Mouse (Mus musculus) 3T3-L1 (cell line): ENCODE results near the gene Wbp2nl.

Experiments
- DNase-seq: peaks from one replicate; pipeline ENCODE4 v3.0.0-alpha.2; 2015; ENCODE audit warnings: low read depth, low spot score

Wbp2nl gene

DNA sequence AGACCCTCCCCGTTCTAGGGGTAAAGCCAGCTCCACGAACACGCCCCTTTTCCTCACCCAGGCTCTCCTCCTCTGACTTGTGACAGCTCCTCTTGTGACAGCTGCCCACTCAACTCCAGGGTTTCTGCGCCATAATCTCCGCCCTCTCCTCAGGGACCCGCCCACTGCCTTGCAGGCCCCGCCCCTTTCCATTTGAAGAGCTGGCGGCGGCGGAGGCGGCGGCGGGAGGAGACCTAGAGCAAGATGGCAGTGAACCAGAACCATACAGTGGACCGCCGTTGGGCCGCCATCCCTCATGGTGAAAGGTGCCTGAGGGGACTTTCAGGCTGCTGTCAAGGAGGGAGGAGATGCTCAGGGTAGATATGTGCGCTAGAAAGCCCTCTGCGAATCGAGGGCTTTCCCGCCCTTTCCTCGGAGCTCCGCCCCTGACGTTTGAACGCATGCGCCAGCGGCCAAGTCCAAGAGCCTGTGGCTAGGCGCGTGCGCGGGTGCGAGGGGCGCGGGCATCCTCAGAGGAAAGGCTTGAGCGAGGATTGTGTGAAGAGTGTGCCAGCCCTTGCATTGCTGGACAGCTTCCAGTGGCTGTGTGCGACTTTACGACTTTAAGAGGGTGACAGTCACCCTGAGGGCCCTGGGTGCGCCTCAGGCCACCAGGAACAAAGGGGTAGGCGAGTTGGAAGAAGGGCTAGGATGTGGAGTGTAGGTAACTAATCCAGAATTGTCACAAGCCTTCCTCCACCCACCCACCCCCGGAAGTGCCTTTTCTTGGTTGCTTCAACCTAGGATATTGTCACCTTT is at the start of gene Wbp2nl:
Gene Wbp2nl (plus strand): TSS at position 191 of the 798 bp plus-strand sequence.
- no peak for DNase-seq

DNA sequence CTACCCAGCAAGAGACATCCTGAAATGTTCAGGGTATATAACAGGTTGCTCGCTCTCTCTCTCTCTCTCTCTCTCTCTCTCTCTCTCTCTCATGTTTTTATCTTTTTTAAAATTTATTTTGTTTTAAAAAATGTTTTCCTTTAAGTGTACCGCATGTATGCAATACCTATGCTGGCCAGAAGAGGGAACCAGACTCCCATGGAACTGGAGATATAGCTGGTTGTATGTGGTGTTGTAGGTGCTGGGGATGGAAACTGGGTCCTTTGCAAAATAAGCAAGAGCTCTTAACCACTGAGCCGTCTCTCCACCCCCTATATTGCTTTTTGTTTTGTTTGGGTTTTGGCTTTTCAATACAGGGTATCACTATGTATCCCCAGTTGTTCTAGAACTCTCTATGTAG is 47.2 kb upstream of the Wbp2nl start:
- no peak for DNase-seq

DNA sequence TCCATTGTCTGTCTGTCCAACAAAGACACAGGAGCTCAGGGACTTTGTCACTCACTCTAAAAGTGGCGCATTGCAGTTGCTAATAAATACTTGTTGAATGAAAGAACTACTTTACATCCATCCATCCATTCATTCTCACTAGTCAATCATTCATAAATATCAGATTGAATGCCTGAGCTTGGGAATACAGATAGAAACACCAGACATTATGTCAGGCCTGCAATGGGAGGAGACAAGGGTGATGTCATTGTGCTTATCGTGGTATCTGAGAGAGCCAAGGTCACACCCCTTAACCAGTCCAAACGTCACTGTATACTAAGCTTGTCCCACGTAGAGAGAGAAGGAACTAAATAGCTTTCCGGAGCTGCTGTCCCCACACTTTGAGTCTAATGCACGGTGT is 46.7 kb upstream of the Wbp2nl start, which contains the start of gene 1500009C09Rik:
Gene 1500009C09Rik (plus strand): TSS at position 301 of the 400 bp plus-strand sequence.
- no peak for DNase-seq

DNA sequence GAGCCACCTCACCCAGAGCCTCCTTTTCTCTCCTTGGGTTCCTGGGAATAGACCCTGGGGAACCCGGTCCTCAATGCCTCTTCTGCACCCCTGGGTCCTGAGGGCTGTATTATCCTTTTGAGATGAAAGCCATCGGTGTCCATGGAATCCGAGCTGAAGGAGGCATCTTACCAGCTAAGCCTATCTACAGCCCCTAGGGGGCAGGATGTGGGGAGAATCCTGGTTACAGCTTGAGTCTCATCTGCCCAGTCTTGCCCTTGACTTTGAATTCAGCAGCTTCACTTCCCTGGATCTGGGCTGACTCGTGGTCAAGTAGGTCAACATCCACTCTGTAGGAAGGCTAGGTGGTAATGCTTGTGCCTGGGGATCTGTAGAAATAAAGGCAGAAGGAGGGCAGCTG is 43.5 kb upstream of the Wbp2nl start:
- no peak for DNase-seq

DNA sequence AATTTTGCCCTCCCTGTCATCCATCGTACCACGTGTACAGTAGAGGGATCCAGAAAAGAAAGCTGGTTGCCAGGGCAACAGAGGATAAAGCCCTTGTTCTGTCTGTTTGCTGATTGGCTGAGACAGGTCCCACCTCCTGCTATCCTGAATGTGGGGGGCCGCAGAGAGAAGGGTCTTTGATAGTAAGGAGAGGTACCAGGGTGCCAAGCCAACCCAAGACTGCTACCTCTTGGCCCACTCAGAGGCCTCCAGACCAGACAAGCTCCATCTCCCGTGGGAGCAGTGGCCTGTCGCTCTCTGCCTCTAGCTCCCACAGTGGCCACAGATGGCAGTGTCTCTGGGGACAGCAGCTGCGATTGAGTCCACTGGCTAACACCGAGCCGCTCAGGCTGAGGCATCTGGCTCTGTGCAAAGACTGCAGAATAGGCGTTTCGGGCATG is 42.8 kb upstream of the Wbp2nl start:
- no peak for DNase-seq

DNA sequence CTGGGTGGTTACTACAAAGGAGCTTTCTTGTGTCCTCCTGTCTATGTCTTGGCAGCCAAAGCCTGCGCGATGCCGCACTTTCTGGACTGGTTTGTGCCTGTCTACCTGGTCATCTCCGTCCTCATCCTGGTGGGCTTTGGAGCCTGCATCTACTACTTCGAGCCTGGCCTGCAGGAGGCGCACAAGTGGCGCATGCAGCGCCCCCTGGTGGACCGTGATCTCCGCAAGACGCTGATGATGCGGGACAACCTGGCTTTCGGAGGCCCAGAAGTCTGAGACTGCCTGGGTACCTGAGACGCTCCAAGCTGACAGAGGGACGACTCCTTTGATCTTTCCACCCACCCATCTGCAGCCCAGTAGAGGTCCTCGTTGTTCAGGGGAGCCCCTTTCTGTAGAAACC is 39.2 kb upstream of the Wbp2nl start:
- DNase-seq, result peak; percentile 27

DNA sequence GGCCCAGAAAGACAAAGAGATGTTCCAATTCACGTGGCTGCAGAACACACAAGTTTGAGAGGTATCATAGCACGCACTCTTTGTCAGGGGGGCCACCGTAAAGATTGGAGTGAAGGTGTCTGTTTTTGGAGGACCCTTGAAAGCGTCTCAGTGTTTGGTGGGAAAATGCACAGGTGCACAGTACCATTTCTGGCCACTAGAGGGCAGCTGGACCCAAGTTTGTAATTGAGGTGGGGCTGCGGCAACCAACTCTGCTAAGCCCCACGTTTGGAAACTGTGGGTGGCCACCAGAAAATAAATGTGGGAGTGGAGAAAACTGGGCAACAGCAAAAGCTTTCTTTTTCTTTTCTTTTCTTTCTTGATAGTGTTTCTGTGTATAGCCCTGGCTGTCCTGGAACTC is 32.4 kb upstream of the Wbp2nl start:
- DNase-seq, result peak; percentile 42

DNA sequence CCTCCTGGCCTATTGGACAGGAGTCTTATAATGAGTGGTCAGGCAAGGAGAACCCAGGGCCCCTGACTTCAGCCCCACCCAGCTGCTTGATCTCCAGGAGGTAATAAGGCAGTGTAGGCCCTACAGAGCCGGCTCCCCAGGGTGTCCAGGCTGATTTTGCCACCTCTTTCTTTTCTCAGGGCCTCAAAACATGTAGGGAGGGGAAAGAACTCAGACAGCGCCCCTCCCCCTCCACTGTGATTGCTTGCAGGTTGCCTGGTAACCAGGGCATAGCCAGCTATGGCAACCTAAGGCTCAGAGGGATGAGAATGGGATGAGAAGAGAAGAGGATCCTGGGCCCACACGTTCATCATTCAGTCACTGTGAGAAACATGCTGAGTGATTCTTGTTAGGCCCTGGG is 30.6 kb upstream of the Wbp2nl start:
- no peak for DNase-seq

DNA sequence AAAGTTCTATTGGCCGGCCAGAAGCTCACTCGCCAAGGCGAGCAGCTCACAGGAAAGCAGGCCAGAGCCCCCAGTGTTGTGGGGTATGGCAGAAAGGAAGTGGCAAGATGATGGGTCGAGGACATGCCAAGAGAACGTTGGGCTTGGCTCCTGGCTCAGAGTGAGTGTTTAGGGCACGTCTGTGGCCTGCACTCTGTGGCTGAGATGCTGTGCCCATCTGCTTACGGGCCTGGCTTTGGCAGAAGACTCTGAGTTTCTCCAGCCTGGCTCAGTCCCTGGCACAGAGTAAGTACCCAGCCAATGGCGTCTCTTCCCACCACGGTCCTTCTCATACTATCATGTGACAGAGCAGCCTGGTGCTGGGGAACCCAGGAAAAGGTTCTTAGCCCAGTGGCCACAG is 30.0 kb upstream of the Wbp2nl start:
- DNase-seq, result no peak

DNA sequence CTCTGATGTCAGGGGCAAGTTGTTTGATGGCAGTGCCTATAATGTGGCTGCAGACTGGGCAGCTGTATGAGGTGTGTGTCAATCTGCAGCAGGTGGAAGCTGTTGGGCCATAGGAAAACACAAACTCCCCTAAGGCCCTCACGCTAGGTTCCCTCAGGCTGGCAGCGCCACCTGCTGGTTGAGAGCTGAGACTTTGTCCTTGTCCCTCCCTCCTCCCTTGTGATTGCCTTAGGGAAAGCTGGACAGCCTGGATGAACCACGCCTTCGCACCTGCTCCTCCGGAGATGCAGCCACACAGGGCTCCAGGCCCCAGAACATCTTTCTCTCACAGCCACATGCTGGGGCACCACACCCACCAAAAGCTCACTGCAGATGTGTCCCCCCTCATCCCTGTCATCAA is 27.6 kb upstream of the Wbp2nl start:
- peak; percentile 74 for DNase-seq

DNA sequence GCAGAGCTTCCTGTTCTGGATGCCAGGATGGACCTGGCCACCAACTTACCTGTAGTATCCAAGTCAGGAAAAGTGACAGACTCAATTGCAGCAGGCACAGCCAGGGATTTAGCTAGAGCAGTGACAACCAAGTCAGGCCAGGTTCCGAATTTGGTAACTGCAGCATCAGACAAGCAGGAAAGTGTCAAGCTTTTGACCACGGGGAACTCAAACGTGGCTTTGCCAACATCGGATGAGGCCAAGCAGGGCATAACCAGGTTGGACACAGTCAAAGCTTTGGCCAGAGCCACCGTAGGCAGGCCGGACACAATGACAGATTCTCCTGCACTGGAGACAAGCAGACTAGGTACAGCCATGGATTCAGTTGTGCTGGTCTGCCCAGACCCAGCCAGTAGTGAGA is 26.5 kb upstream of the Wbp2nl start:
- no peak for DNase-seq

DNA sequence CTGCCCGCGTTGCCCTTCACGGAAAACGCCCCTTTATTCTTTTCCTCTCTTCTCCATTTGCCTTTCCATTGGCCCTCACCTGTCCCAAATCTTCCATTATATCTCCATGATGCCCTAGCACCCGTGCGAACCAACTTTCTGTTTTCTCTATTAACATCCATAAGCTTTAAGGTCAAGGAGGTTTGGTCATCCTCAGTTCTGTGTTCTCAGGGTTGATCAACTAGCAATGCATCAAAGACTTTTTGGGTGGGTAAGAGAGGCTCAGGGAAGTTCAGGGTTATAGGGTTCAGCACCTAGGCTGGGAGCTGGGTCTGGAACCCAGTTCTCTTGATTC is 24.2 kb upstream of the Wbp2nl start, which contains the start of gene Sept3:
Gene Sept3 (plus strand): TSS at position 301 of the 334 bp plus-strand sequence.
- DNase-seq, result no peak

DNA sequence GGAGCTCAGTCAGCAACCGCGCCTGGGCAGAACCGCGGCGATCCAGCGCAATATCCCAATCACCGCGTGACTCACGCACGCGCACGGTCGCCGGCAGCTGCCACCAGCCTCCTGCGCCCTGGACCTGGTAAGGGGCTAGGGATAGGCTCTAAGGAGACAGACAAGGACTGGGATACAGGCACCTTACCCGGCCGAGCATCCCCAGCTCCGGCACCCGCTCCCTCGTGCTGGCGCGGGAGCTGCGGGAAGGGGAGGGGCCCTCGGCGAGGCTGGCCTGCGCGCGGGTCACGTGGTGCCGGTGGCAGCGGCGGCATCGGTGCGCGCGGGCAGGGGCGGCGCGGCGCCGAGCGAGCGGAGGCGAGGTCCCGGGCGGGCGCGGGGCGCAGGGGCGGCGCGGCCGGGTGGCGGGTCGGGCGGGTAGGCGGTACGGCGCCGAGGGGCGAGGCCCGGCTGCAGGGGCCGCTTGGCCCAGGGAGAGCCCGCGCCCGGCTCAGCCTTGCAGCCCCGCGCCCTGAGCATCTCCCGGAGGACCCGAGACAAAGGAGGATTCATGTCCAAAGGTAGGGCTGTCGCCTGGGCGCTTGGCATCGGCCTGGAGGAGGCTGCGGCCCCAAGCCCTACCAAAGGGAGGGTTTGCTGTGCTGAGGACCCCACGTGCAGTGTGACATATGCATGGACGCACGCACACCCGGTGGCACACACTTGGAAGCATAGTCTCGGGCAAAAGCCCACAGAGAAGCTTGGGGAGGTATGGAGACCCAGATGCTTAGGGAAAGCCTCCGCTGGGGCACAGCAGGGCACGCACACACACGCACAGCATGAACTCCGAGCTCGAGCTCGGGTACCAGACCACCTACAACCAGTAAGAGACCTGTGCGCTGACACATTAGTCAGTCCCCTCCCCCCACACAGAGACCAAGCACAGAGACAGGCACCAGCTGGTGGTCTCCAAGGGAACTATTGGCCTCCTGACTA is 23.5 kb upstream of the Wbp2nl start:
- no peak for DNase-seq

DNA sequence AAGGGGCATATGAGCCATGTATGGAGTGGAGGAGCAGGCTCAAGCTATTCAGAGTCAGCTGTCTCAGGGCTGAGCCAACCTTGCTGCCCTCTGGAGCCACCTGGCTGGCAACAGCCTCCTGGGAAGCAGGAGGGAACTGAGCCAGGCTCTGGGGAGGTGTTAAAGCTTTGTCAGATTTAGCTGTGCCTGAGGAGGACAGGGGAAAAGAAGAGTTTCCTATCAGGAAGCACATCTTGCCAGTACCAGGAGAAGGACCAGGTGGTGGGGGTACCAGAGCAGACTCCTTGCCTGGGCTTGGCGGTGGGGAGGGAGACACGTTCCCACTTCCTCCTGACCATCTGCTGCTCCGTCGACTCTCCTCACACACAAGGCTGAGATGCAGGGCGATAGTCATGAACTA is 21.2 kb upstream of the Wbp2nl start:
- DNase-seq, result no peak

DNA sequence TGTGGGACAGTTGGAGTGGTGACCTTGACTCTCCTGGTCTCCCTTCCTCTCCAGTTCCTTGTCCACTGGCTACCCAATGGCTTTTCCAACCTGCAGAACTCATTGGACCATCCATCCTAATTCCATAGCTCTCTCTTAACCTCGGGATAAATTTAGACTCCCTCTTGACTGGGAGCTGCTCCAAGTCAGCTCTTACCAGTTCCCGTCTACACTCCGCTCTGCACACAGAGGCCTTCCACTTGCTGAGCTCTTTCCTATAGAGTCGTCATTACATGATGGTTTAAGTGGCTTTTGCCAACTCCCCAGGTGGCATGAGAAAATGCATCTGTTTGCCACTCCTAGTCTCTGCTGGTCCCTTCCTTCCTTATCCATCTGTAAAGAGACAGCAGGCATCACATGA is 18.1 kb upstream of the Wbp2nl start:
- DNase-seq, result no peak

DNA sequence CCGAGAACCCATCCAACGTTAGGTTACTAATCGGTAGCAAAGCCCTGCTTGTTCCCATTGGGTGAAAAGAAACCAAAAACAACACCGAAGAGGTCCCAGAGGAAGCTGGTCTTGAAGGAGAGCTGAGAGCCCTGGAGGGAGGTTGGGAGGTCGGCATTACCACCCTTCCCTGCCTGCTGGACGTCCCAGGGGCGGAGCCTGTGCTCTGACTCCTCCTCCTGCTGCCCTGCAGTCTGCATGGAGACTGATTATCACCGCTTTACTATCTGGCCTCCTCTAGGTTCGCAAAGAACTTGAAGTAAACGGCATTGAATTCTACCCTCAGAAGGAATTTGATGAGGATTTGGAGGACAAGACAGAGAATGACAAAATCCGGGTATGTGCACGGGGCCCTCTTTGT is 12.6 kb upstream of the Wbp2nl start:
- no peak for DNase-seq

DNA sequence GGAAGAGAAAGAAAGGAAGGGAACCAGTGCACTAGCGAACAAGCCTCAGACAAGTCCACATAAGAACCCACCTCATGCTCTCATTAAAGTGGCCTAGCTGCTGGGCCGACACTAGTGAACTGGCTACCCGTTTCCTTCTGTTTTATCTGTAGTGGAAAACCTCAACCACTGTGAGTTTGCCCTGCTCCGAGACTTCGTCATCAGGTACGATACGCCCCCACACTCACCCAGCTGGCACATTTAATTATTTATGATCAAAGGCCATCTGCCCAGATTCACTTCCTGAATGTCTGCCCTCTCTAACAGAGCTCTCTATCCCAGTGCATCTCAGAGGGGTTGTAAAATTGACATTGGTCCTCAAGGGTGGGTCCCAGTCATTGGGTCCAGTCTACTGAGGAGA is 8.5 kb upstream of the Wbp2nl start:
- DNase-seq, result no peak

DNA sequence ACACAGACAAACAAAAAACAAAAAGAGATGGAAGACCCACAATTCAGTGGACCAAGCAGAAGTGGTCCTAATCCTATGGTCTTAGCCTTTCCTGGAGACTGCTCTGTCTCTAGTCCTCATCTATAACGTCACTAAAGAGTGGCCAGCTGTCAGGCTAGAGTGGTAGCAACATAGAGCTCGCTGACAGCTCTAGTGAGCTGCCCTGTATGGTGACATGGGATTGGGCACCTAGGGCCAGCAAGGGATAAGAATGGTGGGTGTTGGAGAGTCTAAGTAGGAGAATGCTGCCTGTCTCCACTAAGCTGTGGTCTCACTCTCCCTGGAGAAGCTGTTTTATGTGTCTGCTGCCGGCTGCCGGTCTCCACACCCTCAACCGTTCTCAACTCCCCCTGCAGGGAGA is 5.9 kb upstream of the Wbp2nl start:
- DNase-seq, result no peak

DNA sequence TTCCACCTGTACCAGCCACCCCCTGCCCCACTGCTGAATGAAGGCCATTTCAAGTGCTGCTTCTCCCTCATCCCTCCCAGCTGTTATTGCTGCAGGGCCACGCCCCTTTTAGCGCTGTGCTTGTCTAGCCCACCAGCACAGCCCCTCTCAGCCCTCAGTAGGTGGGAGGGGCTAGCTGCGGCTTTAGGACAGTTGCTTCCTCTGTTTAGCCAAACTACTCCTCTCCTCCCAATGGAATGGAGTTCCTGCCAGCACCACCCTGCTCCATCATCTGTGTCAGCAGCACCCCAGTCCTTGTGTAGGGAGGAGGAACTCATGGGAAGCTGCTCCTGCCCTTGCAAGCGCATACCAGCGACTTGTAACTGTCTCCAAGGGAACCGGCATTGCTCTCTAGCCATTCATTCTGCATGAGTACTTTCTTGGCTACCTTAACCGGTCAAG is 5.5 kb upstream of the Wbp2nl start:
- no peak for DNase-seq

DNA sequence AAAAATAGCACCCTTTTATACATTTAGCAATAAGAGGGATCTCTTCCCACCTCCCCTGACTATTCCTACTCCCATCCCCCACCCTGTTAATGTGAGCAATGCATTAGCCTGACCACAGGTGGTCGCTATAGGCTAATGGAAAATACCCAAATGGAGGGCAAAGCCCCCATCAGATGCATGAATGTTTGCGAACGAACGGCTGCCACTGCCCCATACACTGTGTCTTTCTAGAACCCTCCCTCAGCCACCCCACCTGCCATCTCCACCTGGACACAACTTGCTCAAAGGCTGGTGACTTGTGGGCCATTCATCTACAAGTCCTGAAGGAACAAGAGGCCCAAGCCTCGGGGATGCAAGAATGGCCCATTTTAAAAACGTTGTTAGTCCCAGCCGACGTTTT is 4.7 kb upstream of the Wbp2nl start:
- no peak for DNase-seq

DNA sequence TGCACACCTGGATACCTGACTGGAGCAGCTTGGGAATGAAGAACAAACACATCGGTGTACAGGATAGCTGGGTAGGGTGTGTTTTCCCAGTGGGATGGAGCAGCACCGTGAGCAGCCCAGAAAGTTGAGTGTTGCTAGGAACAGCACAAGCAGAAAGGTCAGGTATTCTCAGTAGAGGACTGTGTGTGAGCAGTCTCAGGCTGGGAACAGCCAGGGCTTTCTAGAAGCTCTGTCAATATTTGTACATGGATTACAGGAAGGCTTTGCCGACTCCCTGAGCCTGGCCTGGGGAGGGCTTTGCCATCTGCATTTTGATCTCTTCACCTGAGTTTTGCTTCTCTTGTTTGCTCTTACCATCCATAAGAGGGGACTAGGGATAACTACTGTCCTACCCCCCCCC is 8.4 kb downstream of the Wbp2nl start:
- no peak for DNase-seq

DNA sequence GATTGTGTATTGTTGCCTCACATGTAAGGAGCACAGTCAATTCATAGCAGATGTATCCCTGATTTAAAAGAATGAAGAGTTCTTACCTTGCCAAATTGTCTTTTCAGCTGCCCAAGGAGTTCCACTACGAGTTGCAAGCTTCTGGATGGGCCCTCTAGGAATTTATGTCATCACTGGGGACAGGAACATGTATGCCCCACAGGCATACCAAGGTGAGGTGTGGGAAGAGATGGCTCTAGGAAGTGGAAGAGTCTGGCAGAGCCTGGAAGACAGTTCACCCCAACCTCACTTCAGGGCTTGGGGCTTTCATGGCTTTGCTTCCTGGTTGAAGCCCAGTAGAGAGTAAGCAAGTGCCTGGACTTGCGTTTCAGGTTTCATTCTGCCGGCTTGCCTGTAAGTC is 9.7 kb downstream of the Wbp2nl start:
- no peak for DNase-seq

DNA sequence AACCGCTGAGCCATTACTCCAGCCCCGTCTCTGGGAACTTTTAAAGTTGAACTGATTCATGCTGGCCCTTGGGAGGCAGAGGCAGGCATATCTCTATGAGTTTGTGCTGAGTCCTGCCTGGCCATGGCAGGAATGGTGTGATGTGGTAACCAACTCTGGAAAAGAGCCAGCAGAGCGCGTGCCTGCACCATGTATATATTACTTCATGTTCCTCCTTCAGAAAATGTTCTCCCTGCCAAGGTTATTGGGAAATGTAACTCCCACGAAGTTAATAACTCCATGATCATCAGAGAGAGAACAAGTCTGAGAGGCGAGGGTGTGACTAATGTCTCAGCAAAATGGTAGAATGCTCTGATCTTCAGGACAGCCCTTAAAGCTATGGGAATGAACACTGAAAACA is 19.1 kb downstream of the Wbp2nl start:
- DNase-seq, result peak; percentile 16
